Mouse (Mus musculus) lung, postnatal 0 days (tissue): Measurements from ENCODE around the gene Lnx2. TPM values are rescaled to one million over a fixed set of nuclear protein-coding genes. Genes with fewer than 3 reads are reported as not detected.

Experiments used
- ATAC-seq: fragments of 200-750 bp; cut with Nextera tagmentation; 2 replicates; pipeline ENCODE4 v1.8.0; 2017; ENCODE audit warnings: moderate library complexity
- DNase-seq: peaks from one replicate; pipeline ENCODE4 v3.0.0-alpha.2; 2016; ENCODE audit warnings: low spot score
- H3K27ac ChIP-seq: fragments of 300-500 bp; sonication (generic); 2 replicates; pipeline ENCODE4 v1.5.1; 2014; ENCODE audit warnings: antibody characterized with exemption, mild to moderate bottlenecking, low read length, mixed read lengths
- H3K27me3 ChIP-seq: fragments of 300-500 bp; sonication (generic); replicated peaks from 2 replicates; pipeline ENCODE4 v1.6.1; 2014; ENCODE audit warnings: low read length, mixed read lengths; ENCODE audit not compliant: insufficient read depth
- H3K36me3 ChIP-seq: fragments of 300-500 bp; sonication (generic); 2 replicates; pipeline ENCODE4 v1.6.1; 2014; ENCODE audit warnings: low read length, mixed read lengths; ENCODE audit not compliant: insufficient read depth
- H3K4me1 ChIP-seq: fragments of 300-500 bp; sonication (generic); 2 replicates; pipeline ENCODE4 v1.6.1; 2014; ENCODE audit warnings: antibody characterized with exemption, low read depth, low read length, mixed read lengths; ENCODE audit not compliant: insufficient read depth
- H3K4me2 ChIP-seq: fragments of 300-500 bp; sonication (generic); replicated peaks from 2 replicates; pipeline ENCODE4 v1.6.1; 2014; ENCODE audit warnings: low read depth, mild to moderate bottlenecking, low read length, moderate library complexity, mixed read lengths
- H3K4me3 ChIP-seq: fragments of 300-500 bp; sonication (generic); 2 replicates; pipeline ENCODE4 v1.5.1; 2014; ENCODE audit warnings: low read depth, low read length
- H3K9ac ChIP-seq: fragments of 300-500 bp; sonication (generic); replicated peaks from 2 replicates; pipeline ENCODE4 v1.6.1; 2014; ENCODE audit warnings: low read depth, mild to moderate bottlenecking
- H3K9me3 ChIP-seq: fragments of 300-500 bp; sonication (generic); 2 replicates; pipeline ENCODE4 v1.6.1; 2016; ENCODE audit warnings: low read length, mixed read lengths
- CTCF ChIP-seq: IDR thresholded peaks from 2 replicates; pipeline ENCODE4 v1.5.1; 2016; ENCODE audit warnings: antibody characterized with exemption, mild to moderate bottlenecking
- EP300 ChIP-seq: IDR thresholded peaks from 2 replicates; pipeline ENCODE4 v1.6.1; 2016; ENCODE audit warnings: antibody characterized with exemption, mild to moderate bottlenecking, control low read depth
- WGBS: fragments of 180-500 bp; shearing (Covaris S2); extraction: QIAGEN DNeasy Blood & Tissue Kit; methylation state at CpG from one replicate; pipeline ENCODE4 v1.1.7; 2014; 5-methylcytosine and 5-hydroxymethylcytosine counted together
- polyA plus RNA-seq: library from polyadenylated mRNA; unstranded; fragments of >200 nt; fragmentation: Nextera tagmentation; extraction: Ambion mirVana; gene quantifications from 2 replicates; pipeline ENCODE4 v1.2.1, GENCODE M21; 2015

Gene Lnx2
- polyA plus RNA-seq, 1 experiment from 2014 or later, result 14.5 TPM

DNA sequence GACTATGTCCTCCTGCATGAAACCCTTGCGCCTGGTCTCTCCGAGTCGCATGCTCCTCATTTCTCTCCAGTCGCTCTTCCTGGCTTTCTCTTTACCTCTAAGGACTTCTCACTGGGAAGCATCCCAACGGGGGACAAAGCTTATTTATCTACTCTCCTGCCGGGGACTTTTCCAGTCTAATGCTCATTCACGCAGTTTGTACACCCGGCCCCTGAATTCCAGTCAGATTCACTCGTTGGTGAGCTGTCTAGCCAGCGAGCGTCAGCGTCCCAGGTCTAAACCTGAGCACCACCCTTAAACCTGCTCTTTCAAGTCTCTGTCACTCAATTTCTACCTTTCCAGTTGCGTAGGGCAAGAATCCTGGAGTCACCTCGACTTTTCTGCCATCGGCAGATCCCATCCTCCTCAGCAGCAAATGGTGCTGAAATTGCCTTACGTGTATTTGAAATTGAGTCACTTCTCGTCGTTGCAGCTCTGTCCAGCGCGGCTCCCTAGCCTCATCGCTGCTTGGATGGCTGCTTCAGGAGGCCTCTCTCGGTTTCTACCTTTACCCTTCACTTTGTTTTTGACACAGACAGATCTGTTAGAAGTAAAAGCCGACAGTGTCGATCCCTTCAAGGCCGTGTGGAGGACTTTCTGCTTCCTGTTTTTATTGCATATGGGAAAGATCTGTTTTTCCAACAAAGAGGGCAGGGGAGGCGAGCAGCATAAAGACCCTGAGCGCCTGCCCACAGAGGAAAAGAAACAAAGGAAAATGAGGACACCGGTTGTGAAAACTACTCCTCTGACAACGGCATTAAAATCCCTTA lies 24.7 kb downstream of the Lnx2 start:
- 65% methylated on average over 29 of the region's 29 CpGs for WGBS
- H3K36me3 ChIP-seq, result no peaks in the 10 kb centered on the region
- no peak for ATAC-seq
- no peak for TF ChIP-seq EP300
- TF ChIP-seq CTCF, result no peak
- no peak for DNase-seq
- H3K4me1 ChIP-seq, result peaks cover 15% of the 10 kb centered on the region; the same call in 1 of the 2 replicates
- no peaks in the 10 kb centered on the region for H3K27me3 ChIP-seq
- no peak overlapping the region for H3K27ac ChIP-seq
- no peak overlapping the region for H3K4me3 ChIP-seq
- no peaks in the 10 kb centered on the region for H3K9me3 ChIP-seq
- no peak overlapping the region for H3K9ac ChIP-seq
- peak overlapping the region; percentile 30 for H3K4me2 ChIP-seq

GRCm38 (mm10) chr5:147050816-147051499 lies 25.4 kb downstream of the Lnx2 start:
- WGBS, result 64% methylated on average over 13 of the region's 13 CpGs
- ATAC-seq (no peak), DNase-seq (no peak)
- peaks cover 13% of the 10 kb centered on the region; the same call in 1 of the 2 replicates for H3K4me1 ChIP-seq
- H3K9ac ChIP-seq, result no peak overlapping the region
- TF ChIP-seq EP300, result no peak
- TF ChIP-seq CTCF, result no peak
- no peaks in the 10 kb centered on the region for H3K27me3 ChIP-seq
- no peaks in the 10 kb centered on the region for H3K9me3 ChIP-seq
- no peaks in the 10 kb centered on the region for H3K36me3 ChIP-seq
- H3K4me2 ChIP-seq, result peak overlapping the region; percentile 30; the same call in 1 of the 2 replicates
- H3K27ac ChIP-seq, result no peak overlapping the region
- H3K4me3 ChIP-seq, result no peak overlapping the region

GRCm38 (mm10) chr5:147049544-147050209 lies 26.7 kb downstream of the Lnx2 start:
- Histone ChIP-seq H3K9me3 (no peaks in the 10 kb centered on the region), H3K36me3 (no peaks in the 10 kb centered on the region), H3K27ac (peak overlapping the region; percentile 54; the same call in 1 of the 2 replicates), H3K27me3 (no peaks in the 10 kb centered on the region), H3K4me2 (no peak overlapping the region), H3K9ac (no peak overlapping the region), H3K4me3 (no peak overlapping the region), H3K4me1 (peaks cover 6% of the 10 kb centered on the region; the same call in 1 of the 2 replicates)
- TF ChIP-seq EP300, result 0 out of 2 replicates have a peak, but pooled peaks have one; percentile 10
- no peak for TF ChIP-seq CTCF
- ATAC-seq (0 out of 2 replicates have a peak, but pooled peaks have one; percentile 35), DNase-seq (peak; percentile 23)
- WGBS, result 62% methylated on average over 19 of the region's 19 CpGs

DNA sequence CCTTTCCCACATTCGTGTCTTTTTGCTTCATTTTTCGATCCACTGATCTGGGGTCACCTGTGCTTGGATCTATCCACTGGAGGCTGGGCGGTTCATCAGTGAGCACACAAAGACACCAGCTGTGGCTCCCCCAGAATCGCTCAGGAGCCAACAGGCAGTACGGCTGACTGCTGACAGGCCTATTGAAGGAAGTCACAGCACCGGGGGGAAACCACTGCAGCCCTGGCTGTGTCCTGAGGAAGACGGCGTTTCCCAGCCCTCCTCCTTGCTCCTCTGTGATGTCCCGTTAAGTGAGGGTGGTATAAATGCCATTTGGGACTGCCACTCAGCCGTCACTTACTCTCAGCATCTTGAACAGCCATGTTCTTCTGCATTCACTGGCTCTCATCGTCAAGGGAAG lies 30.5 kb downstream of the Lnx2 start:
- Histone ChIP-seq H3K27ac (no peak overlapping the region), H3K9me3 (no peaks in the 10 kb centered on the region), H3K4me3 (no peak overlapping the region), H3K27me3 (no peaks in the 10 kb centered on the region), H3K4me1 (peaks cover 5% of the 10 kb centered on the region; the same call in 1 of the 2 replicates), H3K4me2 (no peak overlapping the region), H3K36me3 (no peaks in the 10 kb centered on the region), H3K9ac (no peak overlapping the region)
- no peak for TF ChIP-seq CTCF
- no peak for TF ChIP-seq EP300
- DNase-seq, result no peak
- WGBS, result 57% methylated on average over 11 of the region's 11 CpGs
- ATAC-seq, result peak; percentile 16

DNA sequence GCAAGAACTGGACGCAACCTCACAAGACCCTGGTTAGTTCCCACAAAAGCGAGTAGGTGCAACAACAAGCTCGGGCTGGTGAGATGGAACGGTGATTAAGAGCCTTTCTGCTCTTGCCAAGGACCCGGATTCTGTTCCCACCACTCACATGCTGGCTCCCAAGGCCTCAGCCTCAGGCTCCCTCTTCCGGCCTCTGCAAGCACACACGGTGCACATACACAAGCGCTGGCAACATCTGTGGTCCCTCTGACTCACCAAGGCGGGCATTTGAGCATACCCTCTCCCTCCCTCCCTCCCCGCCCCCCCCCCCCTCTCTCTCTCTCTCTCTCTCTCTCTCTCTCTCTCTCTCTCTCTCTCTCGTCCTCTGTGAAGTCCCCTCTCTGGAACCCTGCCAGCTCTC lies 31.1 kb downstream of the Lnx2 start:
- no peak for DNase-seq
- WGBS, result 60% methylated on average over 9 of the region's 11 CpGs
- Histone ChIP-seq H3K4me1 (no peaks in the 10 kb centered on the region), H3K4me3 (no peak overlapping the region), H3K36me3 (no peaks in the 10 kb centered on the region), H3K27me3 (no peaks in the 10 kb centered on the region), H3K9ac (no peak overlapping the region), H3K9me3 (no peaks in the 10 kb centered on the region), H3K4me2 (no peak overlapping the region), H3K27ac (no peak overlapping the region)
- ATAC-seq, result no peak; the same call in 1 of the 2 replicates
- TF ChIP-seq EP300 (no peak), CTCF (peak; percentile 5; the same call in 1 of the 2 replicates)
